Mouse (Mus musculus): Measurements from ENCODE around the gene Gpm6b. TPM values are rescaled to one million over a fixed set of nuclear protein-coding genes. Genes with fewer than 3 reads are reported as not detected.

The Gpm6b gene
- total RNA-seq (2022), result 100 to 1,000 TPM; 569 to 727 (median 656) TPM

- DNase-seq (ENCODE audit: low spot score in 2 of 2), result peak; percentile 20 to 50
Measured at GRCm38 (mm10) chrX:166238831-166239460, at the start of gene Gpm6b. TSS of gene Gpm6b (plus strand) at chrX:166238911.

DNA sequence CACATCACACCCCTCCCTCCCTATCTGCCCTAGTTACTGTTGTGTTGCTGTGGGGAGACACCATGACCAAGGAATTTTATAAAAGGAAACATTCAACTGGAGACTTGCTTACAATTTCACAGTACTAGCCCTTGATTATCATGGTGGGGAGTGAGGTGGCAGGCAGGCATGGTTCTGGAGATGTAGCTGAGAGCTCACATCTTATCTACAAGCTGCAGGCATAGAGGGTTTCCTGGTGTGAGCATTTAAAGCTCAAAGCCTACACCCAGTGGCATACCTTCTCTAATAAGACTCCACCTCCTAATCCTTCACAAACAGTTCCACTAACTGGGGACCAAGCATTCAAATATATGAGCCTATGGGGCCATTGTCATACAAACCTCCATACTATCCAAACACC is 42.4 kb upstream of the Gpm6b start:
- no peak for DNase-seq (ENCODE audit: low spot score in 2 of 2)

- DNase-seq (ENCODE audit: low spot score in 2 of 2), result no peak
Measured at GRCm38 (mm10) chrX:166198266-166198665, 40.4 kb upstream of the Gpm6b start.

- no peak for DNase-seq (ENCODE audit: low spot score in 2 of 2)
Measured at GRCm38 (mm10) chrX:166199812-166200211, 38.9 kb upstream of the Gpm6b start.

DNA sequence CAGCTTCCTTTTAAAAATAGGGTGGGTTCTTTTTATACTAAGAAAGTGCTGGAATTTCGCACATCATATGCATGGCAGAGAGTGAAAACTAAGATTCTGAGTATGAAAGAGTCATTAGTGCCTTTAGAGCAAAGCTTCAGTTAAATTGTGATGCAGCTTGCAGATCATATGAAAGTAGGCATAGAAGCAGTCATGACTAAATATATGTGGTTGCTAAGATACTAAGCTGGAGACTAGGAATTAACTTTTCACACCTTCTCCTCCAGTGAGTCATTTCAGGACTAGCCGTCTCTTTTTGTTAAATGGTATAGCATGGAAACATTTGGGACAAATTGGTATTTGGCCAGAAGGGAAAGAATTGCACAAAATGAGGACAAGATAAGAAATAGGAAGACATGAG is 24.1 kb upstream of the Gpm6b start:
- DNase-seq (ENCODE audit: low spot score in 2 of 2), result peak in 1 of 2 experiments; percentile 27

GRCm38 (mm10) chrX:166216248-166216647 is 22.5 kb upstream of the Gpm6b start:
- DNase-seq (ENCODE audit: low spot score in 2 of 2), result no peak

GRCm38 (mm10) chrX:166216720-166217119 is 22.0 kb upstream of the Gpm6b start:
- DNase-seq (ENCODE audit: low spot score in 2 of 2), result peak in 1 of 2 experiments; percentile 80

GRCm38 (mm10) chrX:166219331-166219730 is 19.4 kb upstream of the Gpm6b start:
- no peak for DNase-seq (ENCODE audit: low spot score in 2 of 2)

DNA sequence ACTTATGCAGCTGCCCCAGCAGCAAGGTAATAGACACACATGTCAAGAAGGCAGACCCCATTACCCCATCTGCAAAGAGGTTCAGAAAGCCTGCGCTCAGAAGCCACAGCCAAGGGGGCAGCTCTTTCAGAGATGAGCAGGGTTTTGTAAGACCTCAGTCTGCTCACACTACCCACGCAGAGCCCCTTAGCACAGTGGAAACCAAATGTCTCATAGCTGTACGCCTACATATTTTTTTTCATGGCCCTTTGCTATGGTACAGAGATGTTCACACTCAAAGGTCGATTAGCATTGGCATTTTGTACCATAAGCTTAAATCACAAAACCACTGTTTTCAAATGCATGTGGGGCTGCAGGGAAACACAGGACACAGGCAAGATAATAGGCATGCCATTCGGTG is 11.9 kb upstream of the Gpm6b start:
- no peak for DNase-seq (ENCODE audit: low spot score in 2 of 2)

- no peak for DNase-seq (ENCODE audit: low spot score in 2 of 2)
Measured at GRCm38 (mm10) chrX:166229750-166230149, 9.0 kb upstream of the Gpm6b start.

GRCm38 (mm10) chrX:166230515-166231267 is 8.0 kb upstream of the Gpm6b start:
- DNase-seq (ENCODE audit: low spot score in 2 of 2), result no peak

DNA sequence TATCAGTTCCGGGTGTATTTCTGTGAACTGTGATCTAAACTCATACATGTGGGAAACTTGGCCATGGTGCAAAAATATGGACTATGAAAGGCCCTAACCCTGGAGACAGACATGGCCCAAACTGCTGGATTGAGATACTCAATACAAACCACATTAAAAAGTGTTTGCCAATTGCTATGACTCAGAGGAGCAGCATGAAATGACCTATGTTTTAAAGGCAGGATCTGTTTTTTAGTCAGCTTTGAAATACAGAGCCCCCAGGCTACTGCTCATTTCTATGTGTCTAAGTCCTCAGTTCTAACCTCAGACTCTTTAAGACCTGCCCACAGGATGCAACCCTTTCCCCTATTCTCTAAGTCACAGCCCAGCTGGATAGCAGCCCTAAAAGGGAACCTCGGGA is 2.6 kb upstream of the Gpm6b start:
- DNase-seq (ENCODE audit: low spot score in 2 of 2), result no peak

- no peak for DNase-seq (ENCODE audit: low spot score in 2 of 2)
Measured at GRCm38 (mm10) chrX:166239520-166239919, 809 bp downstream of the Gpm6b start.

GRCm38 (mm10) chrX:166240751-166241150 is 2.0 kb downstream of the Gpm6b start:
- DNase-seq (ENCODE audit: low spot score in 2 of 2), result no peak

DNA sequence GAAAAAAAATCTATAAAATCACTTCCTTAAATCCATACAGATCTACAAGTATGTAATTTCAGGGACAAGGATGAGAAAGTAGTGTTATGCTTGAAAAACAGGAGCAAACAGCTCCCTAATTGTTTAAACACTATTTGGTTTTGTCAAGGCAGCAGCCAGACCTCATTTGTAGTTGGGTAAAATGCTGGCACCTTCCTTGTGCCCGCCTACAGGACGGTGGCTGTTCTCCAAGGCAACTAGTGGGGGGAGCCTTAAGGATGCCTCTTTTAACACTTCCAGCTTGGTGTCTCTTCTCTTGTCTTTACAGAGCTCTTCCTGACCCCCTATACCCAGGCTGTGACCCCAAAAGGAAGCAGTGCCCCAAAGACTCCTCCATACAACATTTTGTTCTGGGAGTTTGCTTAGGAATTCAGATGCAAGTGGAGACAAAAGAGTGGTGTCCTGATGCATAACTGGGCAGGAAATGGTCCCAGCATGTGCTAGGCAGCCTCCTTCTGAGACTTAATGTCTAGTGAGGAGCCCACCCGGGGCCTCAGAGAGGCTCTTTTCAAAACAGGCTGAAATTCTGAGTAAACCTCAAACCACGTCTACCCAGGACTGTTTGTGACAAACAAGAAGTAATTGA is 4.7 kb downstream of the Gpm6b start:
- DNase-seq (ENCODE audit: low spot score in 2 of 2), result no peak

GRCm38 (mm10) chrX:166271489-166271888 is 32.8 kb downstream of the Gpm6b start:
- peak in 1 of 2 experiments; percentile 53 for DNase-seq (ENCODE audit: low spot score in 2 of 2)

GRCm38 (mm10) chrX:166272646-166273045 is 33.9 kb downstream of the Gpm6b start:
- no peak for DNase-seq (ENCODE audit: low spot score in 2 of 2)

DNA sequence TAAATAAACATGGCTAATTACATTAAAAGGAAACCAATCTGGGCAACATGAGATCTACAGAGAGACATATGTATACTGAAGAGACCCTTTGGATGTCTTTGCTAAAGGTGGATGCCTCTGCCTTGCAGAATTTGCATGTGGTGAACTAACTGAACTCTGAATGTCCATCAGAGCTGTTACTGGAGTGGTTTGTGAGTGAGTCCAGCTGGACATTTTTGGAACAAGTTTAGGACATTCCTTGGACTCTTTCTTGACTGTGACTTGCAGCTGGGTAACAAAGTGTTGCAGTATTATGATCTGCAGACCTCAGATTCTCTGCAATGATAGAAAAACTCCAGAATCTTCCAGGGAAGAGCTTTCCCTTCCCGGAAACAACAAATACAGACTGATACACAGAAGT is 41.1 kb downstream of the Gpm6b start:
- no peak for DNase-seq (ENCODE audit: low spot score in 2 of 2)

DNA sequence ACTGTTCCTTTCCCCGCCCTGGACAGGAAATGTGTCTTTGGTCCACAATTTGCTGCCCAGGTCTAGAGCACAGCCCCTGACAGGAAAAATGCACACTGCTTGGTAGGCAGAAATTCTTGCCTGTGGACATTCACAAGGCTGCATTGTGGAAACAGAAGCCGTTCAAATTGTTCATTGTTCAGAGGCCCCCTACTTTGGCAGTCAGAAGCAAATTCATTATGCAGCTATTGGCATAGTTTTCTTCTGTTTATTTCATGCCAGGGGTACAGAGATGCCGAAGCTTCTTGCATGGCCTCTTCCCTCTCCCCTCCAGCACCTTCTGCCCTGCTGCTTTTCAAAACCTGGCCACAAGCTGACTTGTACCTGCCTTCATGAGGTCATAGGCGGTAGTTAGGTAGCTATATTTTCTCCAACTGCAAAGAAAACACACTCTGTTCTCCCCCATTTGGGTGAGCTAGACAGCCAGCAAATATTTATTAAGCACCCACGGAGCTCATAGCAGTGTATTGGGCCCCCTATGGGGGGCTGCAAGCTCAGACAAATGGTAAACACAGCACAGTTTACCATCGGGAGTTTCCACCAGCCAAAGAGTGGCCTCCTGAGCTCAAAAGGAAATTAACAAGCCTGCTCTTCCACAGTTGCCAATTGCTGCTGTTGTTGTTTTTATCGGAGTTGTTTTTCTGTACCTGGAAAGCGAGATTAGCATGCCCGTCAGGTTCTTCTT is 48.2 kb downstream of the Gpm6b start:
- no peak for DNase-seq (ENCODE audit: low spot score in 2 of 2)

DNA sequence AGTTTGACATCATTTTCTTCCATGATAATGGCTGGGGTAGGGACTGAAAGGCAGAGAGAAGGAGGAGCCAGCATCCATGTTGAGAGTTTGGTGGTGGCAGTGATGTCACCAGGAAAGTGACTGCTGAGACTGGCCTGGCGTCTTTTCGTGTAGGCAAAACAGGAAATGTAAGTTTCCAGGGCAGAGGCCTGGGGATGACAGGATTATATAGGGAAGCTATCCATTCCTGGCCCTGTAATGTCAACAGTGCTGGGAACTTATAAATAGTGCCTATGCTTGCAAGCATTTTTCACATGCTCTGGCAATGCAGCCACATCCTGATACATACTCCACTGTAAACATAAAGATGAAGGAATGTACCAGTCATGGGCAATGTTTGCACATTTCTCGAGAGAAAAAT is 52.6 kb downstream of the Gpm6b start:
- DNase-seq (ENCODE audit: low spot score in 2 of 2), result no peak

- DNase-seq (ENCODE audit: low spot score in 2 of 2), result no peak
Measured at GRCm38 (mm10) chrX:166293465-166293864, 54.8 kb downstream of the Gpm6b start.

DNA sequence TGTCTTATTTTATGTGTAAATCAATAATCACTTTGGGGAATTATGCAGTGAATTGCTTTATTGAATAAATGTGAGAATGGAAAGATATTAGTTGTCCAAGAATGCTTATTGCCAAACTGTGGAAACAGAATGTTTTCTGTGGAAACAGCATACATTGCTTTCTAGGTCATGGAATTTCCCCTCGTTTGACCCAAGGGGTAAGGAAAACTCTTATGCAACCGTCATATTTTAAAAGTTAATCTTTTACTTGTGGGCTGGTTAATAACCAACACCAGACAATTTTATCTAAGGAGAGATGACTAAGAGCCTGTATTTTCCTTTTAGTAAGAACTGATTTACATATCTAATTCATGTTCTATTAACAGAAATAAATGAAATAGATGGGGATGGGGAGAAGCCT is 64.1 kb downstream of the Gpm6b start:
- no peak for DNase-seq (ENCODE audit: low spot score in 2 of 2)
